Comparison of ENCODE assay signal across 10 mouse cellular contexts in genomic region chr17:26688795-26689735, GRCm38 (mm10). TPM values are rescaled to one million over a fixed set of nuclear protein-coding genes. Genes with fewer than 3 reads are reported as not detected.
A peak's percentile ranks its signal among the peaks of the same experiment; 100 is the strongest.
DNase-seq lines count a peak whose midpoint lies in the region; ATAC-seq and TF ChIP-seq lines count a peak whose summit lies in the region.
"Had no signal": no experiment of that assay in that cellular context is flagged by ENCODE, and none has a peak within 500 bp of the region (broad histone marks: within the 10 kb centered on the region; RNA-seq: fewer than 3 reads in every experiment).

No protein-coding gene starts in this region.

- intact Hi-C loops in left cerebral cortex, postnatal 4 days (cut with DNase I): no loop called here

- no peak for TF ChIP-seq CTCF in stomach, postnatal 0 days (IDR thresholded peaks at IDR 0.05; ENCODE audit: low read depth)

- no peak for ATAC-seq in cerebellum, adult (ENCODE audit: insufficient number of reproducible peaks, low FRiP score, low TSS enrichment)
- ATAC-seq in limb, embryonic 13.5 days (ENCODE audit: low FRiP score, low read depth): no peak
- no peak for ATAC-seq in stomach, postnatal 0 days (ENCODE audit: low FRiP score, low TSS enrichment)
- ATAC-seq: activated CD4-positive, CD25-positive, alpha-beta regulatory T cell, adult 4 months had no signal

- WGBS in limb, embryonic 13.5 days: 55% methylated on average over 8 of the region's 8 CpGs
- 65% methylated on average over 8 of the region's 8 CpGs for WGBS in stomach, postnatal 0 days

- no peak overlapping the region for H3K9ac ChIP-seq in limb, embryonic 13.5 days
- H3K9ac ChIP-seq in stomach, postnatal 0 days (ENCODE audit: low read length): no peak overlapping the region
- H3K9ac ChIP-seq: midbrain, embryonic 12.5 days had no signal

- H3K4me2 ChIP-seq in limb, embryonic 13.5 days (replicated peaks): no peak overlapping the region
- no peak overlapping the region for H3K4me2 ChIP-seq in stomach, postnatal 0 days (replicated peaks; ENCODE audit: low read depth)
- H3K4me2 ChIP-seq: midbrain, embryonic 12.5 days had no signal

- H3K4me3 ChIP-seq in limb, embryonic 13.5 days: no peak overlapping the region
- H3K4me3 ChIP-seq in stomach, postnatal 0 days (ENCODE audit: low read depth, low read length): no peak overlapping the region
- H3K4me3 ChIP-seq: midbrain, embryonic 12.5 days had no signal

- peaks cover 16% of the 10 kb centered on the region for H3K4me1 ChIP-seq in limb, embryonic 13.5 days
- H3K4me1 ChIP-seq in stomach, postnatal 0 days (replicated peaks; ENCODE audit: control insufficient read depth, insufficient read depth): no peaks in the 10 kb centered on the region

- H3K27me3 ChIP-seq in limb, embryonic 13.5 days: no peaks in the 10 kb centered on the region
- no peaks in the 10 kb centered on the region for H3K27me3 ChIP-seq in stomach, postnatal 0 days (ENCODE audit: control insufficient read depth, insufficient read depth, low read length)
- H3K27me3 ChIP-seq: midbrain, embryonic 12.5 days had no signal

- no peaks in the 10 kb centered on the region for H3K9me3 ChIP-seq in limb, embryonic 13.5 days
- H3K9me3 ChIP-seq in stomach, postnatal 0 days (ENCODE audit: control insufficient read depth, low read length): no peaks in the 10 kb centered on the region
- H3K9me3 ChIP-seq: midbrain, embryonic 12.5 days had no signal

- DNase-seq in cerebellum, postnatal 14 days: peak; percentile 47 to 56
- peak; percentile 77 for DNase-seq in left cerebral cortex, postnatal 4 days
- no peak for DNase-seq in left cerebral cortex, adult 18-20 months (ENCODE audit: low spot score in 2 of 2)
- peak; percentile 67 for DNase-seq in adipocyte (ENCODE audit: low spot score)
- no peak for DNase-seq in stomach, postnatal 0 days (ENCODE audit: low spot score)
- DNase-seq in thymus, postnatal 36 days: no peak

- peak overlapping the region; percentile 58; the same call in 1 of the 2 replicates for H3K27ac ChIP-seq in limb, embryonic 13.5 days
- no peak overlapping the region for H3K27ac ChIP-seq in stomach, postnatal 0 days (replicated peaks)
- H3K27ac ChIP-seq: midbrain, embryonic 12.5 days had no signal

- H3K36me3 ChIP-seq in limb, embryonic 13.5 days: peaks cover 15% of the 10 kb centered on the region
- H3K36me3 ChIP-seq in stomach, postnatal 0 days (ENCODE audit: control insufficient read depth, insufficient read depth, low read length): 0 out of 2 replicates have a peak, but pooled peaks cover 1% of the 10 kb centered on the region

- TF ChIP-seq EP300 in stomach, postnatal 0 days (optimal IDR thresholded peaks at IDR 0.05): no peak

RNA-seq across cellular contexts. Expression of gene Atp6v0e, which starts 26.0 kb away (rescaled TPM):
- total RNA-seq in left cerebral cortex, postnatal 4 days (2021): 10 to 100 TPM; 29.4 to 31.3 TPM
- 10 to 100 TPM; 41.2 to 43.6 TPM for total RNA-seq in left cerebral cortex, adult 18-20 months (2021)
- polyA plus RNA-seq in limb, embryonic 13.5 days (2015; fragmentation: Nextera tagmentation; extraction: Ambion mirVana): 161 and 174 TPM in 2 replicates
- polyA plus RNA-seq in stomach, postnatal 0 days (2015; fragmentation: Nextera tagmentation; extraction: Ambion mirVana): 334 and 340 TPM in 2 replicates

RNA-seq across cellular contexts. Expression of gene Crebrf, which starts 26.4 kb away (rescaled TPM):
- total RNA-seq in left cerebral cortex, postnatal 4 days (2021): 10 to 100 TPM; 25.8 to 26.5 TPM
- 100 to 1,000 TPM; 183 to 191 TPM for total RNA-seq in left cerebral cortex, adult 18-20 months (2021)
- polyA plus RNA-seq in limb, embryonic 13.5 days (2015; fragmentation: Nextera tagmentation; extraction: Ambion mirVana): 5.6 and 8.3 TPM in 2 replicates
- 6.1 and 9.3 TPM in 2 replicates for polyA plus RNA-seq in stomach, postnatal 0 days (2015; fragmentation: Nextera tagmentation; extraction: Ambion mirVana)

Comparison
In these comparisons a context has a peak if more than half of its experiments do, and no peak if none do; other contexts are left out.
1. DNase-seq: peak in cerebellum, postnatal 14 days (2 of 2), left cerebral cortex, postnatal 4 days (single experiment) and adipocyte (single experiment); none in left cerebral cortex, adult 18-20 months (0 of 2), stomach, postnatal 0 days (single experiment) and thymus, postnatal 36 days (0 of 2).
2. RNA of gene Crebrf, which starts 26.4 kb away (total RNA-seq): 183 to 191 TPM in left cerebral cortex, adult 18-20 months; 25.8 to 26.5 TPM in left cerebral cortex, postnatal 4 days; every median in the first group is over 4 times any median in the second.